Mouse (Mus musculus): Measurements from ENCODE around the gene Drc7.

DNA sequence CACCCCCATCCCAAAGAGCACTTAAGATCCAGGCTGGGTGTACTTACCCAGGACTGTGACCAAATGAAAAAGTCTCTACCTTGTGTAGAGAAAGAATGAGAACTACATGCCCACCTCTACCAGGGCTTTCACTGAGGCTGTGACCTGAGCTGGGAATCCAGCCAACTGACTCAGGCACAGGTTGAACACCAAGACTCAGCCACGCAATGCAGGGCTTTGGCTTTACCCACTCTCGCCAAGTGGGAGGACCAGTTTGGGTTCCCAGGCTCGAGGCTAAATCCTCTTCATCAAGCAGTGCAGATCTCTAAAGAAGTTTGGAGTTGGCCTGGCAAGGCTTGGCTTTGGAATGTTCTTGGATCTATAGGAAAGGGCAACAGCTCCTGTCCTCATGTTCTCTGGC, 20.6 kb downstream of the Drc7 start:
- TF ChIP-seq CTCF (IDR thresholded peaks at IDR 0.05; ENCODE audit: control insufficient read depth, insufficient read depth, low read length) (no peak), POLR2A (IDR thresholded peaks at IDR 0.05; ENCODE audit: borderline replicate concordance, control insufficient read depth, low read depth, low read length) (no peak)

Data from bone marrow, adult 2 months (tissue).